Mouse (Mus musculus) forebrain, embryonic 11.5 days (tissue): ENCODE measurements at regions not wholly inside any gene's neighbourhood (a gene's known extent, or its start where the extent isn't known, plus 50 kb on each side); places are given as distances from the start of the nearest gene placed in this dataset.

Experiments
- ATAC-seq: fragments of 200-750 bp; cut with Nextera tagmentation; replicated peaks from 2 replicates; pipeline ENCODE4 v1.8.0; 2017; ENCODE audit warnings: moderate TSS enrichment; ENCODE audit not compliant: low FRiP score
- DNase-seq: peaks from one replicate; pipeline ENCODE4 v3.0.0-alpha.2; 2017; ENCODE audit warnings: low spot score
- H3K27ac ChIP-seq: fragments of 300-500 bp; sonication (generic); 2 replicates; pipeline ENCODE4 v1.5.1; 2014; ENCODE audit warnings: low read depth, low read length
- H3K27me3 ChIP-seq: fragments of 300-500 bp; sonication (generic); 2 replicates; pipeline ENCODE4 v1.6.1; 2014; ENCODE audit warnings: mild to moderate bottlenecking, low read length, mixed read lengths; ENCODE audit not compliant: control insufficient read depth, insufficient read depth
- H3K36me3 ChIP-seq: fragments of 300-500 bp; sonication (generic); 2 replicates; pipeline ENCODE4 v1.6.1; 2014; ENCODE audit warnings: mild to moderate bottlenecking, low read length, moderate library complexity, mixed read lengths; ENCODE audit not compliant: control insufficient read depth, insufficient read depth
- H3K4me1 ChIP-seq: fragments of 300-500 bp; sonication (generic); replicated peaks from 2 replicates; pipeline ENCODE4 v1.6.1; 2014; ENCODE audit warnings: low read length, mixed read lengths; ENCODE audit not compliant: control insufficient read depth, insufficient read depth
- H3K4me2 ChIP-seq: fragments of 300-500 bp; sonication (generic); 2 replicates; pipeline ENCODE4 v1.6.1; 2014; ENCODE audit warnings: low read depth, mild to moderate bottlenecking, low read length, moderate library complexity, mixed read lengths; ENCODE audit not compliant: severe bottlenecking
- H3K4me3 ChIP-seq: fragments of 300-500 bp; sonication (generic); 2 replicates; pipeline ENCODE4 v1.5.1; 2014; ENCODE audit warnings: low read depth, low read length
- H3K9ac ChIP-seq: fragments of 300-500 bp; sonication (generic); 2 replicates; pipeline ENCODE4 v1.6.1; 2014; ENCODE audit warnings: low read length
- H3K9me3 ChIP-seq: fragments of 300-500 bp; sonication (generic); 2 replicates; pipeline ENCODE4 v1.6.1; 2016; ENCODE audit warnings: low read length, mixed read lengths; ENCODE audit not compliant: control insufficient read depth
- WGBS: fragments of 180-500 bp; shearing (Covaris S2); extraction: QIAGEN DNeasy Blood & Tissue Kit; methylation state at CpG from one replicate; pipeline ENCODE4 v1.1.7; 2014; 5-methylcytosine and 5-hydroxymethylcytosine counted together

GRCm38 (mm10) chr16:51905588-51905987 is 125.4 kb upstream of the Cblb start:
- Histone ChIP-seq H3K4me3 (no peak overlapping the region), H3K9me3 (no peaks in the 10 kb centered on the region; the same call in 1 of the 2 replicates), H3K27me3 (no peaks in the 10 kb centered on the region), H3K4me1 (no peaks in the 10 kb centered on the region), H3K36me3 (no peaks in the 10 kb centered on the region), H3K27ac (no peak overlapping the region), H3K4me2 (no peak overlapping the region), H3K9ac (no peak overlapping the region)
- 89% methylated on average over 2 of the region's 2 CpGs for WGBS
- ATAC-seq (no peak), DNase-seq (no peak)

GRCm38 (mm10) chr16:51906686-51907085 is 124.3 kb upstream of the Cblb start:
- no peak overlapping the region for H3K9ac ChIP-seq
- no peaks in the 10 kb centered on the region for H3K4me1 ChIP-seq
- H3K27me3 ChIP-seq = no peaks in the 10 kb centered on the region
- ATAC-seq = no peak
- WGBS = 90% methylated on average over 4 of the region's 4 CpGs
- no peaks in the 10 kb centered on the region for H3K9me3 ChIP-seq
- no peak overlapping the region for H3K4me2 ChIP-seq
- no peak overlapping the region for H3K4me3 ChIP-seq
- DNase-seq = no peak
- no peak overlapping the region for H3K27ac ChIP-seq
- H3K36me3 ChIP-seq = no peaks in the 10 kb centered on the region

DNA sequence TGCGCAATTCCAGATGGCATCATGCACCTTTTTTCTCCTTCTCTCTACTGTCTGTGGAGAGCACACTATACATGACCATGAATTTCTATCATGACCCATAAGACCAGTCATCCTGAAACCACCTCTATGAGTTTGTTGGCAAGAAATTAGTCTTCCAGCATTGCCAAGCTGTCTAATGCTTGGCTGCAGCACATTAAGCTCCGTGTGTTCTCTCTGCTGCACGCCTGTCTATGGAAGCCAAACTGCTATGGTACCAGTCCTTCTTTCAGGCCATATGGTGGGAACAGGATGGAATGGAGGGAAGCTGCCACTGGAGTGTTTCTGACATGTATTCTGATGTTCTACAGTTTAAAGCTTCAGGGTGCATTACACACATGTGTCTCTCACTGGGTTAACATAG is 121.0 kb upstream of the Cblb start:
- no peak for DNase-seq
- ATAC-seq = no peak
- no peak overlapping the region for H3K27ac ChIP-seq

DNA sequence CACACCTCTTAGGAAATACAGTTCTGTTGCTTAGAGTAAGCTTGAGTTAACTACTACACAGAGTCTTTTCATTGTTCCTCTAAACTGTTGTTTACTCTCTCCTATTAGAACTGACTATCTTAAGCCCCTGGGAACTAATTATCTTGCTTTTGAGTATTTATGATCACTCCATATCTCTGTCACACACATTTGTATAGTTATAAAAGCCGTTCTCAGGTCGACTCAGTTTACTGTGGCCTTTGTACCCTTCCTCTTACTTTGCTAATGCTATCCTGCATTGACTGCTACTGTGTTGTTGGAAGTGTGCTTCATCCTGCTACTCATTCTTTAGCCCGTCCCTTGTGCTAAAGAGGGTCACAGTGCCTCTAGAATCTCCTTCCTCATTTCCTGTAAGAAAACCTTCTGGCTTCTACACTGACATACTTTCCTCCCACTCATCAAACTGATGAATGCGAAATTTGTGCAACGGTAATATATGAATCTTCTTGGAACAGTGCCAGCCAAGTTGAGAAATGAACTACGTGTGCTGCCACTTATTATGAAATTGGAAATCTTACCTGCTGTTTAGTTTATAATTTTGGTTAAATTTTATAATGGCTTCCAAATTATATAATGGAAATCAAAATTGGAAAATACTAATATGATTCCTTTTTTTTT is 119.8 kb upstream of the Cblb start:
- no peak for ATAC-seq
- H3K9ac ChIP-seq = no peak overlapping the region
- no peaks in the 10 kb centered on the region for H3K36me3 ChIP-seq
- H3K4me2 ChIP-seq = no peak overlapping the region
- no peak overlapping the region for H3K4me3 ChIP-seq
- H3K27me3 ChIP-seq = no peaks in the 10 kb centered on the region
- no peaks in the 10 kb centered on the region for H3K9me3 ChIP-seq
- no peaks in the 10 kb centered on the region for H3K4me1 ChIP-seq
- 86% methylated on average over 6 of the region's 6 CpGs for WGBS
- no peak for DNase-seq
- H3K27ac ChIP-seq = no peak overlapping the region

More for the DNA sequence above, 121.0 kb upstream of the Cblb start:
- H3K4me2 ChIP-seq = no peak overlapping the region
- H3K9me3 ChIP-seq = no peaks in the 10 kb centered on the region
- no peak overlapping the region for H3K9ac ChIP-seq
- no peaks in the 10 kb centered on the region for H3K27me3 ChIP-seq
- H3K4me1 ChIP-seq = no peaks in the 10 kb centered on the region
- no peaks in the 10 kb centered on the region for H3K36me3 ChIP-seq
- 95% methylated on average over 3 of the region's 3 CpGs for WGBS
- no peak overlapping the region for H3K4me3 ChIP-seq

DNA sequence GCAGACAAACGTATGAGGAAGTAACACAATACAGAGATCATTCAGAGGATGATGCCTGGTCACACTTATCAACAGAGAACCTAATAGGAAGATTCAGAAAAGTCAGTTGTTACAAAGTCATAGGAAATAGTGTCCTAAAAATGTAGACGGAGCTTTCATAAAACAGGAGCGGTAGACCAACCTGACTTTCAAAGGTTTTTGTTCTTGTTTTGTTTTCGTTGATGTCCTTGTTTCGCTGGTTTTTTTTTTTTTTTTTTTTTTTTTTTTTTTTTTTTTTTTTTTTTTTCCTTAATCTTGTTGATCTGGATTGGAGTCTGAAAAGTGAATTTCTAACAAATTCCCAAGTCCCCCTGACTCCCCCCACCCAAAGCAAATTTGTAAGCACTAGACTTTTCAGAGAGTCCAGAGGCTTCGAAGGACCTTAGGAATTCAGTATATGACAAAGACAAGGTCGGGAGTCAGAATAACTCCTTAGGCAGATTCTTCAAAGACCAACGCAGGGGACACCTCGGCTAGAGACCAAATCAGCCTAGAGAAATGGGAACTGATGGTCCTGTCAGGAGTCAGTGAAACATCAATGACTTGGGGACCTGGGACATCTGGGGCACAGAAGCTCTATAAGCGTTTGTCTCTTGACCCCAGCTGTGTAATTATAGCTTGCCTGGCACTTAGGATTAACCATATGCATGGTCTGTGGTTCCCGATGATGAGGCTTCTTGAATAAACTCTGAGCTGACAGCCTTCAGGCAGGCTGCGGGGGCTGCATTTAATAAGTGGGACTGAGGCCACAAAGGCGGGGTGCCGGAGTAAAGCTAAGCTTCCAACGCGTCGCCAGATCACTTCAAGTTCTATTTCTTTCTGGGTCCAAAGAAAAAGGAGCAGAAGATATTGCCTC is 115.7 kb upstream of the Cblb start:
- H3K4me2 ChIP-seq = no peak overlapping the region
- ATAC-seq = peak; percentile 63
- no peak overlapping the region for H3K9ac ChIP-seq

DNA sequence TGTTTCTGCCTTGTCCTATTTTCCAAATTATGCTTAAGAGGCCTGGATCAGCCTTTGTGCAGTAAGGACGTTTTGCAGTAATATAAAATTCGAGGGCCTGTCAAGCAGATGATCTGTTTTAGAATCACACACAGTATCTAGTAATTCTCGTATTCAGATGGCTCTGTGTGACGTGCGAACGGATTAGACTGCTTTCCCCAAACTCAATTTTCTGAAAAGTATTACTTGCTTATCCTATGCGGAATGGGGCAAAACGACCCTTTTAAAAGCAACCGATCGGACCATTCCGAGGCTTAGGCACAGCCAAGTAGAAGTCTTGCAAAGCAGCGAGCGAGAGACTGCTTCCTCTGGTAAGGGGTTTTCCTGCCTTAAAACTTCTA is 115.1 kb upstream of the Cblb start:
- Histone ChIP-seq H3K9me3 (no peaks in the 10 kb centered on the region), H3K9ac (no peak overlapping the region), H3K27ac (no peak overlapping the region), H3K4me1 (no peaks in the 10 kb centered on the region), H3K4me2 (no peak overlapping the region), H3K4me3 (no peak overlapping the region), H3K36me3 (no peaks in the 10 kb centered on the region), H3K27me3 (no peaks in the 10 kb centered on the region)
- WGBS = 69% methylated on average over 13 of the region's 13 CpGs
- ATAC-seq (no peak), DNase-seq (no peak)

More for the DNA sequence above, 115.7 kb upstream of the Cblb start:
- H3K27me3 ChIP-seq = no peaks in the 10 kb centered on the region
- no peak for DNase-seq
- no peak overlapping the region for H3K4me3 ChIP-seq
- no peaks in the 10 kb centered on the region for H3K4me1 ChIP-seq
- H3K9me3 ChIP-seq = no peaks in the 10 kb centered on the region
- no peaks in the 10 kb centered on the region for H3K36me3 ChIP-seq
- no peak overlapping the region for H3K27ac ChIP-seq
- 47% methylated on average over 17 of the region's 17 CpGs for WGBS

DNA sequence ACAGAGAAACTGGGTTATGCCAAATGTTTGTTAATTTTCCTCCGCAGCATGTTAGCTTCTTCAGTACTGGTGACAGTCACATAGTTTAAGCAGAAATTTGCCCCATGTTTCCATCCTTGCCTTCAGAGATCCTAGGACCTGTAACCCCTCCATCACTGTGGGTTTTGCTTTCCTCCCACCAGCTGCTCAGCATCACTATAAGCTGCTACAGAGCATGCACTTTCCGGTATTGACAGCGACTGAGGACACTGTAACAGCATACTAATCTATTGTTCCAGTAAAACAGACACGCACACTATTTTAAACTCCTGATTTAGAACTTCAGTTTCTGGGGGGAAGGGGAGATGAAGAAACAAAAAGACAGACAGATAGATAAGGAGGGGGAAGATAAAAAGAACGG is 114.7 kb upstream of the Cblb start:
- Histone ChIP-seq H3K27ac (no peak overlapping the region), H3K4me2 (no peak overlapping the region), H3K9me3 (no peaks in the 10 kb centered on the region), H3K4me1 (no peaks in the 10 kb centered on the region), H3K27me3 (no peaks in the 10 kb centered on the region), H3K4me3 (no peak overlapping the region), H3K9ac (no peak overlapping the region), H3K36me3 (no peaks in the 10 kb centered on the region)
- 75% methylated on average over 5 of the region's 5 CpGs for WGBS
- ATAC-seq (no peak), DNase-seq (no peak)

DNA sequence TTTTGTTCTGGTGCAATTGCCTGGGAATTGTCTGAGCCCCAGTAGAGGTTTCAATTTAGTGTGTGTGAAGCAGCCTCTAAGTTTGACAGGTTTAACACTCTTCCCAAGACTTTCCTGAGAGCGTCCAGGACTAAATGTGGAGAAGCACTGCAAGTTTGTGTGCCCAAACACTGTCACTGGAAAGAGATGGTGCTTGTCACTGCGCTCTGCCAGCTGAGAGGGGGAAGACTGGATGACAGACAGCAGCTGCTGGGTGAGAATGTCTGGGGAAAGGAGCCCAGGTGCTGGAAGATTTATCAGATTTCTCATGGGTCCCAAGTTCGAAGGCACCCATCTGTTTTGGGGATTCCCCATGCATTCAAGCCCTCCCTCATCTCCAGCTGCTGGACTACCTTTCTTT is 114.2 kb upstream of the Cblb start:
- H3K36me3 ChIP-seq = no peaks in the 10 kb centered on the region
- ATAC-seq (no peak), DNase-seq (no peak)
- H3K9ac ChIP-seq = no peak overlapping the region
- no peak overlapping the region for H3K27ac ChIP-seq
- no peak overlapping the region for H3K4me2 ChIP-seq
- H3K4me3 ChIP-seq = no peak overlapping the region
- no peaks in the 10 kb centered on the region for H3K4me1 ChIP-seq
- no peaks in the 10 kb centered on the region for H3K9me3 ChIP-seq
- 77% methylated on average over 3 of the region's 3 CpGs for WGBS
- no peaks in the 10 kb centered on the region for H3K27me3 ChIP-seq

DNA sequence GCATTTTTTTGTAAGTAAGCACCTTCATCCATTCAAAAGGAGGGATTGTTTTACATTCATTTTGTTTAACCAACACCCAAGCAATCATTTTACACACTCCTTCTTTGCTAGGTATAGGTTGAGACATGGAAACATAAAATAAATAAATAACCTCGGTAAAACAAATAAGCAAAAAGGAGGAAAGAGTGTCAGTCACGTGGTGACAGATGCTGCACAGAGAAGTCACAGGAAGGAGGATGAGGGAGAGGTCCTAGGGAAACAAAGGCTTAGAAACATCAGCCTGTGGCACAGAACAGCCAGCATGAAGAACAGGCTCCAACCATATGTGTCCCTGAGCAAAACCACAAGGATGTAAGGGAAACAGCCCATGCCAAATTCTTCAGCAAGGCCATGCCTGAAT is 113.5 kb upstream of the Cblb start:
- H3K27me3 ChIP-seq = no peaks in the 10 kb centered on the region
- no peak overlapping the region for H3K4me3 ChIP-seq
- H3K4me1 ChIP-seq = no peaks in the 10 kb centered on the region
- H3K4me2 ChIP-seq = no peak overlapping the region
- no peaks in the 10 kb centered on the region for H3K9me3 ChIP-seq
- no peak for ATAC-seq
- WGBS = 59% methylated on average over 2 of the region's 2 CpGs
- H3K27ac ChIP-seq = no peak overlapping the region
- DNase-seq = no peak
- no peak overlapping the region for H3K9ac ChIP-seq
- H3K36me3 ChIP-seq = no peaks in the 10 kb centered on the region
